Mouse (Mus musculus): ENCODE measurements around the gene Ube2i.
"Not testable (repeated sequence)": the region's sequence is repeated elsewhere in the genome, so short reads cannot be mapped to it uniquely, and the experiment has no call there.

Ube2i gene

GRCm38 (mm10) chr17:25252643-25253042, 21.8 kb downstream of the Ube2i start:
- no peak for DNase-seq

- DNase-seq: no peak
These were observed 24.1 kb downstream of the Ube2i start for GRCm38 (mm10) chr17:25250181-25250835.

DNA sequence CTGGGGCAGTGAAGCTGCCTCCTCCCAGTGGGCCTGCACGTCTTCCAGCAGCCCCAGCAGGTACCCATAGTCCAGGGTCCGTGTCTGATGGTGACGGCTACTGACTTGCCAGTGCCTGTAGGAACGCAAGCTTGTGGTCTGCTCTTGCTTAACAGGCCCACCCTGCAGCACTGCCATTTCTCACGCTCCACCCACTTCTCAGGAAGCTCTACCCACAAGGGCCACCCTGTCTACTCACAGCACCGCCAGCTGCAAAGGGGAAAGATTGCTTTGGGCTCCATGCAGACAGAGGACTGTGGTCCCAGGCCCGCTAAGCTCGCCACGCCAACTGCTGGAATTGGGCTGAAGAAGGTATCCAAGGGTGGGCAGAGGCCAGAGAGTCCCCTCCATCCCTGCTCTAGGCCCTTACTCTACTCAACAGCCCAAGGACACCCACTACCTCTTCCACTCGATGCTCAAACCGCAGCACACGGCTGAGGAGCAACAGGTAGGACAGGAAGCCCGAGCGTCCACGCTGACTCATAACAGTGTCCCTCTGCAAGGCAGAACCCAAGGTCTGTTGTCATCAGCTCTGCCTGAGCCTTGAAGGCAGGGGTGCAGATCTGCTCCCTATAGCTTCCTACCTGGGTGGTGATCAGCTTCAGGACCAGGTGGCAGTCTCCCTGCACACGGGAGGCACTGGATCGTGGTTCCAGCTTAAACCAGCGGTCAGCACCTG, 26.2 kb downstream of the Ube2i start:
- no peak for DNase-seq

DNA sequence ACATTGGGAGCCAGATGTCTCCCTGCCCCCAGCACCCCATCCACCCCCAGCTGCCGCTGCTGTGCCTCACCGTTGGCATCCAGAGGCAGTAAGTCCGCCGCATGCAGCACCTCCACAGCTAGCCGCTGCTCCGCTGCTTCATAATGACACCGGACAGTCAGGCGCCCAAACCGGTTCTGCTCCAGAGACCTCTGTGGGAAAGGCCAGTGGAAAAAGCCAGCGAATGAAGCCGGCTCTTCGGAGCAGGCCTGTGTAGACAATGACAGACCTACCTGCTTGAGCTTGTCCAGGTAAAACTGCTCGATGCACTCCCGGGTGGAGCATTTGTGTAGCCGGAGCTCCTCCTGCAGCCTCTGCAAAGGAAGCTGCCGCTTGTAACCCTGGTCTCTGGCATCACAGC, 30.2 kb downstream of the Ube2i start:
- no peak for DNase-seq

DNA sequence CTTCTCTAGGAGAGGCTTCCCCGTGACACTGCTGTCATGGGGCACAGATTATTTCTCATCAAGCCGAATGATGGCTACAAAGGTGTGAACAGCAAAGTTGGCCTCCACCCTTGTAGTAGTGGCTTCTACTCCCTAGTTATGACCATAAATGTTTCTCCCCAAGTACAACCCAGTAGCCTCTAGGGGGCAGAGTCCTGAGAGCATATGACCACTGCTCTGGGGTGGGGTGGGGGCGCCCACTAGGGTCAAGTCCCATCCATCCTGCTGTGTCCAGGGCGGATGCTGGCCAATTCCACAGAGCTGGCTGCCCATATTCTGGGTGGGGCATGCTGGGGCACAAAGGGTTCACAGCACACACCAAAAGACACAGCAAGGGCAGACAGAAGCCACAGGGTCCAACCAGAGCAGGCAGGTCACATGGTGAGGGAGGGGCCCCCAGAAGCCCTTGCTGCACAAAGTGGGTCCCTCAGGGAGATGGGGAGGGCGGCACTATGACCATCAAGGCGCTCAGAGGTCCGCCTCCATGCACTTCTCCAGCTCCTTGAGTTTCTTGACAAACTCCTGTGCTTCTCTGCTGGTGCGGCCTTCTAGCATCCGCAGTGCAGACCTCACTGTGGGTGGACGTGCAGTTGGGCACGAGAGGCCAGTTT, 31.2 kb downstream of the Ube2i start:
- DNase-seq: no peak

- peak; percentile 83 to 85 for DNase-seq
These were observed 34.5 kb downstream of the Ube2i start, which contains the start of the genes Gnptg and Tsr3 for GRCm38 (mm10) chr17:25239695-25240636. Gene Gnptg, minus strand, starts transcription at chr17:25240124. Gene Tsr3, plus strand, starts transcription at chr17:25240170.

GRCm38 (mm10) chr17:25235635-25236034, 38.8 kb downstream of the Ube2i start:
- no peak for DNase-seq

DNA sequence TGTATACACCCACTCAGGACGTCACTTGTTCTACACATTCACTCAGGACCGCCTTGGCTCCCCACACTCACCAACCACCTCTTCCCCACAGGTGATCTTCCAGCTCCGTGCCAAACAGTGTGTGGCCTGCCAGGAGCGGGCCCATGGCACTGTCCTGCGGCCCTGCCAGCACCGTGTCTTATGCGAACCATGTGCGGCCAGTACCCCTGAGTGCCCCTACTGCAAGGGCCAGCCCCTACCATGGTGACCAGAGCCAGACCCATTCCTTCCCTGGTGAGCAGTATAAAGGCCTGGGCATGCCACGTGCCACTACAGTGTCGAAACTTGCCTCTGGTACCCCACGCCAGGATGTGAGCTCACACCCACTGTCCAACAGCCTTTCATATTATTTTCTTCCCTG, 42.8 kb downstream of the Ube2i start:
- DNase-seq: not testable (repeated sequence)

DNA sequence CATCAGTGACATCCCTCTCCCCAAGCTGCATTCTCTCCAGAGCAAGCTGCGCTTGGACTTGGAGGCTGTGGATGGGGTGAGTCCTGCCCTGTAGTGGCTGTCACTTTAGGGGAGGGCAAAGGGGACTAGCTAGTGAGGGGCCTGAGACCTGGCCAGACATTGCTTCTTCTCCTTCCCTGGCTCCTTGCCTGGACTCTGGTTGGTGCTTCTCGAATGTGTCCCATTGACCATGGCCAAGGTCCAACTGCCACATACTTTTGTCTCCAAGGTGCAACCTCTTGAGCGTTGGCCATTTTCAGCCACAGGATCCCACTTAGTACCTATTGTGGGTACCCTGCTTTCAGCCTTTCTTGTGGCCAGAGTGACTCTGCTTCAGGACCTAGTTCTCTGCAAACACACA, 43.7 kb downstream of the Ube2i start:
- no peak for DNase-seq

GRCm38 (mm10) chr17:25230014-25230655, 44.3 kb downstream of the Ube2i start:
- not testable (repeated sequence) for DNase-seq

- no peak for DNase-seq
These were observed 46.4 kb downstream of the Ube2i start for GRCm38 (mm10) chr17:25227991-25228390.

DNA sequence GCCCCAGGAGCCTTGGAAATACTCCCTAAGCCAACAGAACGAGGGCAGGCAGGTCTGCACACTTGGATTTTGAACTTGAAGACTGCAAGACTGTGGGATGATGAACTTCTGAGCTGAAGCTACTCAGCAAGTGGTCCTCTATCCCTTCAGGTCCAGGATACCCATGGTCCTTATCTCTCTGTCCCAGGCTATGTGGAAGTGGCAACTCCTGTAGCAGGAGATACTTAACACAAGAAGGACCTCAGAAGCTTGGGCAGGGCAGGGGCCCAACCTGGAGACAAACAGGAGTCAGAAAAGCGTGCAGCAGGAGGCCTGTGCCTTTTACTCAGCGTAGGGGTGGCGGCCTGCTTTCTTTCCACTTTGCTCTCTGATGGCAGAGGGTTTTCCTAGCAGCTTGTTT, 48.8 kb downstream of the Ube2i start:
- DNase-seq: no peak

DNA sequence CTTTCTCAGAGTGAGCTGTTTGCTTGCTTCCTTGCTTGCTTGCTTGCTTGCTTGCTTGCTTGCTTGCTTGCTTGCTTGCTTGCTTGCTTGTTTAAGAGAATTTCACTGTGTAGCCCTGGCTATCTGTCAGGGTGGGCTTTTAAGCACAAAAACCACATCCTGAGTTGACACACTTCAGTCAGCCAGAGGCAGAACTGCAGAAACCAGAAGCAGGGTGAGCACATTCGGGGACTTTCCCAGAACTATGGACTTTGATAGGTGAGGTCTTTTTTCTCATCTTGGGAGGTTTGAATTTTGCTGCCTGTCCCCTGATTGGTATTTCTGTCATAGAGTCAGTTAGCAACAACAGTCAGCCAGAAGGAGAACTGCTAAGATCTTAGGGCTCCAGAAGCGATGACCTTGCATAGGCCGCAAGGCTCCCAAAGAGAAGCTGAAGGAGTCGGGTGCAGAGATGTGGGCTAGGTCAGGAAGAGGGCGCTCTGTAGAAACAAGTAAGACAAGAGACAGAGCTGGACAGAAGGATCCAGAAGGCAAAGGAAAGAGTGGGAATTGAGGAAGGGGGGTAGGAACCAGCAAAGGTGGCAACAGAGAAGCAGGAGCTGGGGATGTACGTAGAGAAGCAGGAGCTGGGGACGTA, 49.7 kb downstream of the Ube2i start:
- no peak for DNase-seq

DNA sequence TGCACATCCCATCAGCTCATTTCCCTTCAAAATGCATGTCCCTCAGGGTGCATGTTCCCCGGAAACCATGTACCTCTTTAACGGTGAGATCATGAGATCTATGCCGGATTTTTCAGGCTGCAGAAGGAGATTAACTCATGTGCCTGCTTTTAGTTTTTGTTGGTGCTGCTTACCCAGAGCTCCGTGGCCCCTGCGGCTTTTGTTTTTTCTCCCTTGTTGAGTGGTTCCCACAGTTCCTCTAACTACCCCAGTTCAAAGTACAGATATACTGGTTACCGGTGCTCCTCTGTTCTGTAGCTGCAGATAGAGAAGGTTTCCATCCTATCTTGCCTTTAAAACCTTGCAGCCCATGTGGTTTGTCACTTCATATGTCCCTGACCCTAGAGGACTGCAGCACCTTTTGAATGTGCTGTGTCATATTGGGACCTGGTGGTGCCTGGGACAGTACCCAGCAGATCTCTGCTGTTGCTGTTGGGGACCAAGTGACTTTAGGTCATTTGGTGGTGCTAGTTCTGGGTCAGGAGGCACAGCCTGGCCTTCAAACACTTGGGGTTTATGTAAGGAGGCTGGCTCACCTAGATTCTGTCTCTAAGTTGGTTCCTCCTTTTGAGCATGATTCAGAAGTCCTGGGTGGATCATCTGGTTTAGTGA, 51.3 kb downstream of the Ube2i start:
- DNase-seq: peak; percentile 34 to 47

DNA sequence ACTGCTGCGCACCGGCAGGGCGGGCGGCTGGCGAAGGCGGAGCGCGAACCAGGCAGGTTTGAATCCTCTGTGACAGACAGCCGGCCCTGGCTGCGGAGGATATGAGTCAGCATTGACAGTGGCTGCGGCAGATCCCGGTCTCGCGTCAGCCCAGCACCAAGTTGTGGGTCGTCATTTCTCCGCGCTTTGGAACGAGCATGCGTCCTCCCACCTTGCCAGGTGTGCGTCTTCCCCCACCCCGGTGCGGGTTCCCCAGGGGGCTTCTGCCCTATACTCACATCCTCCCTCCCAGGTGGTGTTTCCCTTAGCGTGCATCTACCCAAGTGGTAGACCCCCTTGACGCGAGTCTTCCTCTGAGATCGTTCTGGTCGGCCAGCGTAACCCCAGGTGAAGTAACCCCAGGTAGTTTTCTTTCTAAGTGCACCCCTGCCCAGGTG, 51.9 kb downstream of the Ube2i start:
- DNase-seq: peak; percentile 42 to 65

- peak; percentile 79 to 84 for DNase-seq
These were observed 52.5 kb downstream of the Ube2i start for GRCm38 (mm10) chr17:25221821-25222503.

GRCm38 (mm10) chr17:25220746-25221145, 53.7 kb downstream of the Ube2i start:
- no peak for DNase-seq

GRCm38 (mm10) chr17:25219492-25220295, 54.7 kb downstream of the Ube2i start:
- DNase-seq: no peak

DNA sequence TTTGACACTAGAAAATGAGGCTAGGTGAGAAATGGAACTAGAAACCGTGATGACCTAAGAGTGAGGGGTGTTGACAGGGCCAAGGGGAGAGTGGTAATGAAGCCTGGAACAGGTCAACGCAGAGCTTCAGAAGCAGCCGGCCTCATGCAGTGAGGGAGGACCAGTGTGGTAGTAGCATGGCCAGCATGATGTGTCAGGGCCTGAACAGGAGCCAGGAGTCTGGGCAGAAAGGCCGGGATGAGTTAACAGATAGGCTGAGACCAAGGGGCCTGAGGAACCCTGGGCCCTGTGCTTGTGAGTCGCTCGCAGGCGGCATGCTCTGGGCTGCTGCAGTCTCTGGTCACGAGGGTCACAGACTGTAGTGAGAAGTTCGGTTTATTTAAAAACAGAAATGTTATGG, 55.5 kb downstream of the Ube2i start:
- peak; percentile 45 to 51 for DNase-seq

DNA sequence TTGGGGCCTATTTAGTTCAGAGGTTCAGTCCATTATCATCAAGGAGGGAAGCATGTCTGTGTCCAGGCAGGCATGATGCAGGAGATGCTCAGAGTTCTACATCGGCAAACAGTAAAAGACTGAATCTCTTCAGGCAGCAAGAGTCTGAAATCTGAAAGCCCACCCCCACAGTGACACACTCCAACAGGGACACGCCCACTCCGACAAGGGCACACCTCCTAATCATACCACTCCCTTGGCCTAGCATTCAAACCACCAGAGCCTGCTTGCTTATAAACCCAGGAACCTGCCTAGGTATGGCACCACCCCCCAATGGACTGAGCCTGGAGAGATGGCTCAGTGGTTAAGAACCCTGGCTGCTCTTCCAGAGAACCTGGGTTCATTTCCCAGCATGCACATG, 59.0 kb downstream of the Ube2i start:
- no peak for DNase-seq

Data from cerebellum, adult 18-20 months (tissue).